Mouse (Mus musculus): Measurements from ENCODE around the gene Cnnm4.

DNA sequence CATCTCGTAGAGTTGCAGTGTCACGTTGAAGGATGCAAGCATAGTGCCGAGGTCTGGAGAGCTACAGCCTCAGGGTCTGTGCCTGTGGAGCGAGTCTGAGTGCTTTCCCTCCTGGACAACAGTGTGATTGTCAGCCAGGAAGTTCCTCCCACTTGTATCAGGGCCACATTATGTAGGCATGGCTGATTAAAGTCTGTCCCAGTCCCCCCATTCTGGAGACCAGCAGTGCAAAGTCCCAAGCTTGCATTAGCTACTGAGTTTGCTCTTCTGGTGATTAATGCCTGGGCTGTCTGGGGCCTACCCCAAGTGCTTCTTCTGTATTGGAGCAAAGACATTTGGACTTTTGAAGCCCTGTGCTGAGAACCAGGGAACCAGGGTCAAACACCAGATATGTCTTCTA is 12.4 kb downstream of the Cnnm4 start:
- no peak for TF ChIP-seq CTCF (IDR thresholded peaks at IDR 0.05)
- TF ChIP-seq EP300 (IDR thresholded peaks at IDR 0.05) = no peak

Data from lung, postnatal 0 days (tissue).